Mouse (Mus musculus) megakaryocyte, embryonic 14.5 days (primary cell): ENCODE measurements at regions not wholly inside any gene's neighbourhood (a gene's known extent, or its start where the extent isn't known, plus 50 kb on each side); places are given as distances from the start of the nearest gene placed in this dataset.

Experiments used
- H3K27me3 ChIP-seq: replicated peaks from 2 replicates; pipeline ENCODE3; 2012; ENCODE audit warnings: inconsistent platforms
- H3K36me3 ChIP-seq: replicated peaks from 2 replicates; pipeline ENCODE3; 2012; ENCODE audit warnings: low read length, inconsistent platforms, mixed read lengths
- H3K4me1 ChIP-seq: 2 replicates; pipeline ENCODE4 v1.6.1; 2012; ENCODE audit warnings: inconsistent platforms
- H3K4me3 ChIP-seq: replicated peaks from 2 replicates; pipeline ENCODE3; 2012; ENCODE audit warnings: moderate library complexity, mild to moderate bottlenecking, inconsistent platforms
- H3K9me3 ChIP-seq: 2 replicates; pipeline ENCODE4 v1.6.1; 2012; ENCODE audit warnings: inconsistent platforms
- FLI1 ChIP-seq: IDR thresholded peaks from 2 replicates; pipeline ENCODE4 v1.6.1; 2012; ENCODE audit warnings: low read length, inconsistent platforms, mixed read lengths
- GATA1 ChIP-seq: IDR thresholded peaks from 3 replicates; pipeline ENCODE4 v1.6.1; 2012; ENCODE audit warnings: mixed read lengths, low read length, inconsistent platforms, borderline replicate concordance

GRCm38 (mm10) chr9:113162897-113163874, 544.9 kb downstream of the Pdcd6ip start:
- Histone ChIP-seq H3K27me3 (no peaks in the 10 kb centered on the region), H3K36me3 (no peaks in the 10 kb centered on the region), H3K4me1 (no peaks in the 10 kb centered on the region), H3K4me3 (no peak overlapping the region), H3K9me3 (peaks cover 23% of the 10 kb centered on the region)
- TF ChIP-seq FLI1 (no peak), GATA1 (no peak)

- no peak for TF ChIP-seq FLI1
- no peak for TF ChIP-seq GATA1
- H3K4me3 ChIP-seq, result no peak overlapping the region
- no peaks in the 10 kb centered on the region for H3K4me1 ChIP-seq
- H3K36me3 ChIP-seq, result no peaks in the 10 kb centered on the region
- peaks cover 48% of the 10 kb centered on the region for H3K9me3 ChIP-seq
- H3K27me3 ChIP-seq, result no peaks in the 10 kb centered on the region
Observed at GRCm38 (mm10) chr9:113160011-113160410, 548.0 kb downstream of the Pdcd6ip start.

- no peak overlapping the region for H3K4me3 ChIP-seq
- no peak for TF ChIP-seq FLI1
- peaks cover 57% of the 10 kb centered on the region for H3K9me3 ChIP-seq
Observed at GRCm38 (mm10) chr9:113158080-113158479, 550.0 kb downstream of the Pdcd6ip start.

GRCm38 (mm10) chr9:113157474-113158076, 550.5 kb downstream of the Pdcd6ip start:
- H3K9me3 ChIP-seq, result peaks cover 58% of the 10 kb centered on the region
- no peaks in the 10 kb centered on the region for H3K36me3 ChIP-seq
- no peak overlapping the region for H3K4me3 ChIP-seq
- no peaks in the 10 kb centered on the region for H3K4me1 ChIP-seq
- H3K27me3 ChIP-seq, result no peaks in the 10 kb centered on the region
- TF ChIP-seq FLI1 (no peak), GATA1 (no peak)

More at GRCm38 (mm10) chr9:113158080-113158479, 550.0 kb downstream of the Pdcd6ip start:
- H3K4me1 ChIP-seq, result no peaks in the 10 kb centered on the region
- H3K27me3 ChIP-seq, result no peaks in the 10 kb centered on the region
- H3K36me3 ChIP-seq, result no peaks in the 10 kb centered on the region

- Histone ChIP-seq H3K27me3 (no peaks in the 10 kb centered on the region), H3K4me1 (no peaks in the 10 kb centered on the region), H3K9me3 (peaks cover 64% of the 10 kb centered on the region), H3K36me3 (no peaks in the 10 kb centered on the region), H3K4me3 (no peak overlapping the region)
- no peak for TF ChIP-seq GATA1
- no peak for TF ChIP-seq FLI1
Observed at GRCm38 (mm10) chr9:113156707-113157106, 551.4 kb downstream of the Pdcd6ip start.

GRCm38 (mm10) chr9:113149084-113149483, 559.0 kb downstream of the Pdcd6ip start:
- H3K4me3 ChIP-seq, result no peak overlapping the region
- H3K27me3 ChIP-seq, result no peaks in the 10 kb centered on the region
- H3K4me1 ChIP-seq, result no peaks in the 10 kb centered on the region
- H3K9me3 ChIP-seq, result peaks cover 35% of the 10 kb centered on the region
- no peak for TF ChIP-seq GATA1
- TF ChIP-seq FLI1, result no peak
- no peaks in the 10 kb centered on the region for H3K36me3 ChIP-seq

- Histone ChIP-seq H3K27me3 (no peaks in the 10 kb centered on the region), H3K9me3 (peaks cover 31% of the 10 kb centered on the region), H3K36me3 (no peaks in the 10 kb centered on the region), H3K4me1 (no peaks in the 10 kb centered on the region), H3K4me3 (no peak overlapping the region)
- no peak for TF ChIP-seq GATA1
- TF ChIP-seq FLI1, result no peak
Observed at GRCm38 (mm10) chr9:113146571-113146970, 561.5 kb downstream of the Pdcd6ip start.

- Histone ChIP-seq H3K4me3 (no peak overlapping the region), H3K9me3 (peaks cover 20% of the 10 kb centered on the region; the same call in 1 of the 2 replicates), H3K27me3 (no peaks in the 10 kb centered on the region), H3K4me1 (no peaks in the 10 kb centered on the region), H3K36me3 (no peaks in the 10 kb centered on the region)
- TF ChIP-seq FLI1 (no peak), GATA1 (no peak)
Observed at GRCm38 (mm10) chr9:113145036-113145435, 563.0 kb downstream of the Pdcd6ip start.

GRCm38 (mm10) chr9:113134611-113135010, 573.4 kb downstream of the Pdcd6ip start:
- H3K4me3 ChIP-seq, result no peak overlapping the region
- H3K27me3 ChIP-seq, result no peaks in the 10 kb centered on the region
- H3K36me3 ChIP-seq, result no peaks in the 10 kb centered on the region
- TF ChIP-seq FLI1, result no peak
- TF ChIP-seq GATA1, result no peak
- peaks cover 27% of the 10 kb centered on the region for H3K9me3 ChIP-seq
- no peaks in the 10 kb centered on the region for H3K4me1 ChIP-seq
